Mouse (Mus musculus) R1 (cell line): ENCODE data around the gene Exoc3l2.
A peak's percentile ranks its signal among the peaks of the same experiment; 100 is the strongest.
"Not testable (repeated sequence)": the region's sequence is repeated elsewhere in the genome, so short reads cannot be mapped to it uniquely, and the experiment has no call there.

ENCODE experiments used
- DNase-seq: peaks from one replicate; pipeline ENCODE4 v3.0.0-alpha.2; 2018; ENCODE audit warnings: low read depth, low spot score

The Exoc3l2 gene

GRCm38 (mm10) chr7:19486549-19486948 lies 23.4 kb downstream of the Exoc3l2 start:
- DNase-seq: no peak

DNA sequence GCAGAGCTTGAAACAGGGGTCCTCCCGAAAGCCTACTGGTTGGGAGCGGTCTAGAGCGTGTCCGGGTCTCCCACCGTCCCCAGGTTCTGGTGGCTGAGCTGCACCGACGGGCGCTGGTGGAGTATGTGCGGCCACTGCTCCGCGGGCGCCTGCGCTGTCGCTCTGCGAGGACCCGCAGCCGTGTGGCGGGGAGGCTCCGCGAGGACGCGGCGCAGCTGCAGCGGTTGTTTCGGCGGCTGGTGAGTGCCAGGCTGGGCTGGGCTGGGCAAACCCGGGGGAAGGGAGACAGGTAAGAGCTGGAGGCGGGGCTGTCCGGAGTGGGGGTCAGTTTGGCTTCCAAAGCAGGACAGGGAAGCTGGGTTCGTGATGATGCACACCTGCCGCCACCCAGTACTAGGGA lies 26.4 kb downstream of the Exoc3l2 start:
- no peak for DNase-seq

- DNase-seq: no peak
Observed at GRCm38 (mm10) chr7:19491731-19492130, 28.6 kb downstream of the Exoc3l2 start.

- no peak for DNase-seq
Observed at GRCm38 (mm10) chr7:19494751-19495474, 31.8 kb downstream of the Exoc3l2 start.

- DNase-seq: no peak
Observed at GRCm38 (mm10) chr7:19495521-19496213, 32.5 kb downstream of the Exoc3l2 start.

- DNase-seq: no peak
Observed at GRCm38 (mm10) chr7:19496214-19496555, 33.1 kb downstream of the Exoc3l2 start.

DNA sequence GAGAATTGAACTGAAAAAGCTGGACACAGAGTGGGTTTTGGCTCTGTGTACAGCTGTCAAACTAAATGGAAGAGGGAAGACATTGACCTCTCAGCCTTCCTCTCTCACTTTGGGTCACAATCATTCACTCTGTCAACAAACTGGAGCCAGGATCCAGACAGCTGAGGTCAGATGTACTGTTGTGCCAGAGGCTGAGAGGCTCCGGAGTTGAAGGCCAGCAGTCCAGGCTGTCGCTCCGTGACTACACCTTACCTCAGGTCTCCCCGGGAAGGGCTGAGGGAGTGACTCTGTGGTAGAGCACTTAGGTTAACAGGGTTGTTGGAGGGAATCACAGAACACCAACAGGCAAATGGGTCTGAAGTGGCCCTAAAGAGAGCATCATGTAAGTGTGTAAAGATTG lies 35.2 kb downstream of the Exoc3l2 start:
- DNase-seq: no peak

DNA sequence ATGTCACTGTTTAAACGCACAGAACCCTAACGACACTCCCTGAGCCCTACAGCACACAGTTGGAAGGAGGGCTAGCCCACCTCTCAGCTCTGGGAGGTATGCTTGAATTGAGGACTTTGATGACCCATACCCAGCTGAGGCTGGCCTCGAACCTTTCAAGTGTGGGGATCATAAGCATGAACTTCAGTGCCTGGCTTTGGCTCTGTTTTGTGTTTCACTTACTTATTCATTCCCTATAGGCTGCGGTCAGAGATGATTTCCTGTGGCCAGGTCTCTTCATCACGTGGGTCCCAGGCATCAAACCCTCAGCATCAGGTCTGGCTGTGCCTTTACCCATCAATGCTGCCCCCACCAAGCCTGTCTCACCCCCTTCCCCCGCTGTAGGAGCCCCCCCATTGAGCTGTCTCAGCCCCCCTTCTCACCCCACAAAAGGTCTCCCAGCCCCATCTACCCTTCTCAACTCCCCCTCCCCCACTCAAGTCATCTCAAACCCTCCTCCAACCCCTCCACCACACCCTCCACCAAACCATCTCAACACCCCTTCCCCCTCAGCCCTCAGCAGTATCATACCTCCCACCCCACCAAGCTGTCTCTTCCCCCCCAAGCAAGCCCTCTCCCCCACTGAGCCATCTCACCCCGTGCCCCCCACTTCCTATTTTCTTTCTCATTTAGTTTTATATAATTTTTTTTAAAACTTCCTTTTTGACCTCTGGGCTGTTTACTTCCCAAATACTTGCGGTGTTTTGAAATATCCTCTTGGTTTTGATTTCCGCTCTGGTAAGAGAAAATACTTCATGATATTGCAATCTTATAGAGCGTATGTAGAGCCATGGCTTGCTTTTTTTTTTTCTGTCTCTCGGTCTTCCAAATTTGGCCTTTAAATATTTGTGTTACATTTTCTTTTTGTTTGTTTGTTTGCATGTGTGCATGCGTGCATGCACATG lies 37.6 kb downstream of the Exoc3l2 start:
- DNase-seq: no peak

DNA sequence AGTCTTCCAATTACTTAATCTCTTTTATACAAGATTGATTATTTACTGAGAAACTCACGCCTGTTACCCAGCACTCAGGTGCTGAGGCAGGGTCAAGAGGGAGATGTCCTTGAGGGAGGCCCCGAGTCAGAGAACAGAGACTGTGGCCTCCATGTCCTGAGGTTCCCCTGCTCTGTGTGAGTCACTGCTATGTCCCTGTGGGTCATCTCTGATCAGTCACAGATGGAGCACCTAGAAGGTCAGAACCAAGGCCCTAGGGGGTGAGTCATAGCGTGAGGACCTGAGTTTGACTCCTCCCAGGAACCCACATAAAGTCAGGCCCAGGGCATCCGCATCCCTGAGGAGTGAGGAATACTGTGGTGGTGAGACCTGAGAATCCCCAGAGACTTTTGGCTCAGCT lies 38.5 kb downstream of the Exoc3l2 start:
- no peak for DNase-seq

- DNase-seq: peak; percentile 69
Observed at GRCm38 (mm10) chr7:19503481-19504068, 40.4 kb downstream of the Exoc3l2 start.

DNA sequence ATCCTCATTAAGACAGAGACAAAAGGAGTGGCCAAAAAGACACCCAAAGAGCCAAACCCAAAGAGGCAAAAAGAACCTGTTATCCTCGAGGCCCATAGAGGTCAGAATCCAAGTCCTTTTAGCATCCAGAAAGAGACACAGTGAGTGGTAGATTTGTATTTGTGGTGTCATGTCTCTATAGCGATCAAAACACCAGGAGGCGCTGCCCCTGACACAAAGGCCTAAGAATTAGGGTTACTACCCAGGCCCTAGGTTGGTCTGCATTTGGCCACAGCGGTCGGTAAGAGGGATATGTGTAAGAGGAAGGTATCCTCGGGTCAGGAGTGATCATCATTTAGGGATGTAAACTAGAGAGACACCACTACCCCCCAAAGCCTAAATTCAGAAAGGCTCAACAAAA lies 43.2 kb downstream of the Exoc3l2 start:
- DNase-seq: peak; percentile 77

GRCm38 (mm10) chr7:19506969-19507611 lies 44.0 kb downstream of the Exoc3l2 start:
- DNase-seq: peak; percentile 71

DNA sequence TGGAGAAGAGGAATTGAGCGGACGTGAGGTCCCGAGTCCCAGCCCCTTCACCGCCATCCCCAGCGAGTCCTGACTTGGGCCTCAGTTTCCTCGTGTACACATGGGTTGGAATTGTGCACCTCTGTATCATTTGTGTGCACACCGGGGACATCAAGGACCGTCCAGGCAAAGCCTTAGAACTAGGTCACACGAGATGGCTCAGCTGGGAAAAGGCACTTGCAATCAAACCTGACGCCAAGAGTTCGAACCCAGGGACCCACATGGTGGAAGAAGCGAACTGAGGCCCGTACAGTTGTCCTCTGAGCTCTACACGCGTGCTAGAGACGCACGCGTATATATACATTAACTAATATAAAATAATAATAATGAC lies 44.5 kb downstream of the Exoc3l2 start:
- no peak for DNase-seq

DNA sequence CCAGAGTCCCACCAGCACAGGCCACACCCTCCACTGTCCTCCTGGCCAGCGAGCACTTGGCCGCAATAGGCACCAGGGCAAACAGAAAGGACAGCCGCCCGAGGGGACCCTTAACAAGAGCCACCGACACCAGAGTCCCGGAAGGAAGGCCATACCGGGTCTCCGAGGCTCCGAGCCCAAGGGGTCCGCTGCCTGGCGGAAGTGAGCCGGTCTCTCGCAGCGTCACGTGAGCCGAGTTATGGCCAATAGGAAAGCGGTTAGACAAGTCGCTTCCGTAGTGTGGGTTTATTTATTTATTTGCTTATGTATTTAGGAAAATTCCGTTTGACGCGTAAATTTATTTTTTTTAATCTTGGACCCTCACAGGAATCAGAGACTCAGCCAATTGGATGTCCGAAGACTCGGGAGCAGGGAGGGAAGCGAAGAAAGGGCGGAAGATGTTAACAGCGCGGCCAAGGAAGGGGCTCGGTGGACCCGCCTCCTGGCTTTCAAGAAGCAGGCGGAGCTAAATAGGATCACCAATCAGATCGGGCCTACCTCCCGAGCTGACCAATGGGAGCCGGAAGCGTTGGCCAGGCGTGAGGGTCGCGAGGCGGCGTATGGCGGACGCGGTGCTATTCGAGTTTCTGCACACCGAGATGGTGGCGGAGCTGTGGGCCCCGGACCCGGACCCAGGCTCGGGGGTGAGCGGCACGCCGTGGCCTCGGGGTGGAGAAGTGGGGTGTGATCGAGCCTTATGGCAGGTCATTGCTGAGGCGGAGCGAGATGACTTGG lies 45.2 kb downstream of the Exoc3l2 start, which contains the start of the genes Bloc1s3 and Trappc6a:
TSS of gene Bloc1s3 (minus strand) at position 218 of the 774 bp plus-strand sequence.
TSS of gene Trappc6a (plus strand) at position 246 of the 774 bp plus-strand sequence.
- DNase-seq: peak; percentile 95

- DNase-seq: no peak
Observed at GRCm38 (mm10) chr7:19508924-19509568, 45.9 kb downstream of the Exoc3l2 start.

GRCm38 (mm10) chr7:19509786-19510185 lies 46.7 kb downstream of the Exoc3l2 start:
- DNase-seq: peak; percentile 46

DNA sequence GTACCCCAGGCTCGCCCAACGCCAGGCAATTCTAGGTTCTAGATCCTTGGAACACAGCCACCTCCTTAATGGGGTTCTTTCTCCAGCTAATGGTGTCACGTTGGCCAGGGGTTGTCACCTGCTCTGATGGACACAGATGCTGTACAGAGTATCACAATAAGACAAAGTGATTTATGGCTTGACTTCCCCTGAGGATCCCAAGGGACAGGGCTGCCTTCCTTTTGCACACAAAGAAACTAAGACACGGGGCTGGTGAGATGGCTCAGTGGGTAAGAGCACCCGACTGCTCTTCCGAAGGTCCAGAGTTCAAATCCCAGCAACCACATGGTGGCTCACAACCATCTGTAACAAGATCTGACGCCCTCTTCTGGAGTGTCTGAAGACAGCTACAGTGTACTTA lies 48.8 kb downstream of the Exoc3l2 start:
- DNase-seq: not testable (repeated sequence)

DNA sequence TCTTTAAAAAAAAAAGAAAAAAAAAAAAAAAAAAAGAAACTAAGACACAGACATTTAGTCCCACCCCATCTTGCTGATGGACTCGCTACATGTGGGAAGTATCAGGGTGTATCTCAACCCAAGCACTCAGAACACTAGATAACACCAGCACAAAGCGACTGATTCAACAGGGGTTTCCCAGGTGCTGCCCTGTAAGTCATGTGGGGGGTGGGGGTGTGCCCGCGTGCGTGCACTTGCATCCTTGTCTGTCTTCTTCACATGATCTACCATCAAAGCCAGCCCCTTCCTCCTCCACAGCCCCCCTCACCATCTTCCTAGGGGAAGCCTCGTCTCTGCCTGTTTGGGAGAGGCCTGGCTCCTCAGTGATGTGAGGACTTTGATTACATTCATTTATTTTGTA lies 49.2 kb downstream of the Exoc3l2 start:
- DNase-seq: no peak

GRCm38 (mm10) chr7:19517652-19518365 lies 54.7 kb downstream of the Exoc3l2 start, which contains the start of gene Nkpd1:
Gene Nkpd1, plus strand, starts transcription at chr7:19517838.
- DNase-seq: no peak
